Mouse (Mus musculus): ENCODE results near the gene Syngr4.

- TF ChIP-seq CTCF (IDR thresholded peaks at IDR 0.05; ENCODE audit: low read depth) (no peak), EP300 (IDR thresholded peaks at IDR 0.05; ENCODE audit: low read depth) (no peak)
These were observed 10.1 kb upstream of the Syngr4 start for GRCm38 (mm10) chr7:45906622-45907021.

All from heart, postnatal 0 days (tissue).